Mouse (Mus musculus) forebrain, embryonic 14.5 days (tissue): ENCODE measurements at regions not wholly inside any gene's neighbourhood (a gene's known extent, or its start where the extent isn't known, plus 50 kb on each side); places are given as distances from the start of the nearest gene placed in this dataset.

Source experiments
- ATAC-seq: fragments of 200-750 bp; cut with Nextera tagmentation; 2 replicates; pipeline ENCODE4 v1.8.0; 2017; ENCODE audit warnings: mild to moderate bottlenecking, moderate library complexity
- DNase-seq: peaks from one replicate; pipeline ENCODE4 v3.0.0-alpha.2; 2015; ENCODE audit warnings: low spot score
- H3K27ac ChIP-seq: fragments of 300-500 bp; sonication (generic); 2 replicates; pipeline ENCODE4 v1.5.1; 2014; ENCODE audit warnings: low read depth, mild to moderate bottlenecking, control low read depth, low read length, moderate library complexity
- H3K27me3 ChIP-seq: fragments of 300-500 bp; sonication (generic); replicated peaks from 2 replicates; pipeline ENCODE4 v1.6.1; 2014; ENCODE audit warnings: low read length, control low read depth, mixed read lengths; ENCODE audit not compliant: control insufficient read depth, insufficient read depth
- H3K36me3 ChIP-seq: fragments of 300-500 bp; sonication (generic); 2 replicates; pipeline ENCODE4 v1.6.1; 2014; ENCODE audit warnings: low read length, control low read depth; ENCODE audit not compliant: control insufficient read depth, insufficient read depth
- H3K4me1 ChIP-seq: fragments of 300-500 bp; sonication (generic); 2 replicates; pipeline ENCODE4 v1.6.1; 2014; ENCODE audit warnings: antibody characterized with exemption, low read length, control low read depth; ENCODE audit not compliant: control insufficient read depth, insufficient read depth
- H3K4me2 ChIP-seq: fragments of 300-500 bp; sonication (generic); 2 replicates; pipeline ENCODE4 v1.6.1; 2014; ENCODE audit warnings: mild to moderate bottlenecking, control low read depth, low read length
- H3K4me3 ChIP-seq: fragments of 300-500 bp; sonication (generic); 2 replicates; pipeline ENCODE4 v1.5.1; 2014; ENCODE audit warnings: low read depth, low read length, control low read depth
- H3K9ac ChIP-seq: fragments of 300-500 bp; sonication (generic); 2 replicates; pipeline ENCODE4 v1.6.1; 2014; ENCODE audit warnings: mild to moderate bottlenecking, low read length, control low read depth, moderate library complexity
- H3K9me3 ChIP-seq: fragments of 300-500 bp; sonication (generic); replicated peaks from 2 replicates; pipeline ENCODE4 v1.6.1; 2016; ENCODE audit warnings: low read length, control low read depth, mixed read lengths; ENCODE audit not compliant: control insufficient read depth
- WGBS: fragments of 180-500 bp; shearing (Covaris S2); extraction: QIAGEN DNeasy Blood & Tissue Kit; methylation state at CpG from one replicate; pipeline ENCODE4 v1.1.7; 2014; 5-methylcytosine and 5-hydroxymethylcytosine counted together
- microRNA-seq: library from miRNA; unstranded; fragments of <30 nt; microRNA quantifications from one replicate; pipeline ENCODE4, GENCODE M21; 2016

DNA sequence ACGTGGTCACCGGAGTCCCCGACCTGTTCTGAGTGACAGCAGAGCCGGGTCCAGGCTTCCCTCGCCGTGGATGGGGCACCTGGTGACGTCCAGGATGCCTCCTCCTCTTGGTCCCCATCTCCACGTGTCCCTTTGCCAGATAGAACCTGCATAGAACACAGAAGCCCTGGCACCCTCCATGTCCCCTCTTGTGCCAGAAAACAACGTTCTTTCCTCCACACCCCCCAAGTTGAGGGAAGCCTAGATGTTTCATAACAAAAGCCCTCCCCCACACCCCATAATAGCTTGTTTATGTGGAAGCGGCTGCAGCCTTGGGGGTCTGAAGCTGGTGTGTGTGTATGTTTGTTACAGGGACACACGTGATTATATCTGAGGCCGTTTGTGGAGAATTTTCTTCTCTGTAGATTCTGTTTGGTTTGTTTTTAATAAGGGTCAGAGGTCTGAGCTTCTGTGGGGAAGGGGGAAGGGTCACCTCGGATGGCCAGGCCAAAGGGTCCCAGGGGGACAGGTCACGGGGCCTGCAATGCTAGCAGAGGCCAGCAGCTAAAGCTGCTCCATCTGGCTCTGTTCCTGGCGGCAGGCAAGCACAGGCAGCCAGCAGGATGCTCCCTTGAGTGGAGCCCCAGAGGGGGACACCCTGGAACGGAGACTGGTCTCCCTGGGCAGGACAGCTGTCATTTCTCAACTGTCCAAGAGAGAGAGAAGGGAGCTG lies 64.2 kb downstream of the Cstad start:
- H3K27ac ChIP-seq, result peak overlapping the region; percentile 99
- H3K27me3 ChIP-seq, result no peaks in the 10 kb centered on the region
- H3K4me2 ChIP-seq, result peak overlapping the region; percentile 72
- H3K4me1 ChIP-seq, result peaks cover 57% of the 10 kb centered on the region
- no peaks in the 10 kb centered on the region for H3K9me3 ChIP-seq
- peak; percentile 50 for ATAC-seq
- DNase-seq, result peak; percentile 86
- H3K9ac ChIP-seq, result peak overlapping the region; percentile 66
- peak overlapping the region; percentile 8 for H3K4me3 ChIP-seq
- WGBS, result 1% methylated on average over 16 of the region's 16 CpGs
- no peaks in the 10 kb centered on the region for H3K36me3 ChIP-seq

Small RNA genes in the stretch of these regions (microRNA-seq; reads per million reads assigned to microRNA genes)
- 2.0 reads per million, percentile 10 among the genes with 10 or more reads in this experiment for gene Mir3089
